Mouse (Mus musculus) myocyte (in vitro differentiated cells): Measurements from ENCODE around the gene Pdk2. TPM values are rescaled to one million over a fixed set of nuclear protein-coding genes. Genes with fewer than 3 reads are reported as not detected.

Source experiments
- H3K27me3 ChIP-seq: one replicate; pipeline ENCODE4 v1.6.1; 2011; ENCODE audit not compliant: control insufficient read depth, insufficient read depth, insufficient read length
- H3K36me3 ChIP-seq: one replicate; pipeline ENCODE4 v1.6.1; 2011; ENCODE audit not compliant: control insufficient read depth, insufficient read depth
- H3K4me2 ChIP-seq: one replicate; pipeline ENCODE4 v1.6.1; 2011; ENCODE audit warnings: low read depth, control low read depth
- H3K4me3 ChIP-seq: one replicate; pipeline ENCODE4 v1.5.1; 2011; ENCODE audit warnings: mild to moderate bottlenecking, control low read depth, moderate library complexity
- H3K79me2 ChIP-seq: one replicate; pipeline ENCODE4 v1.6.1; 2011; ENCODE audit not compliant: control insufficient read depth, insufficient read depth
- H3ac ChIP-seq: one replicate; pipeline ENCODE4 v1.6.1; 2011; ENCODE audit not compliant: control insufficient read depth, insufficient read length
- CEBPB ChIP-seq: IDR thresholded peaks from 2 replicates; pipeline ENCODE4 v1.6.1; 2011; ENCODE audit warnings: mild to moderate bottlenecking, moderate library complexity; ENCODE audit not compliant: poor library complexity, insufficient read depth, severe bottlenecking
- E2F4 ChIP-seq: IDR thresholded peaks from one replicate; pipeline ENCODE4 v1.6.1; 2011; ENCODE audit warnings: mild to moderate bottlenecking, control low read depth, moderate library complexity; ENCODE audit not compliant: insufficient read depth
- MAX ChIP-seq: IDR thresholded peaks from one replicate; pipeline ENCODE4 v1.6.1; 2011; ENCODE audit warnings: low read depth, mild to moderate bottlenecking, control low read depth
- MYOD1 ChIP-seq, 3 experiments: IDR thresholded peaks; one replicate each; pipeline ENCODE4 v1.6.1; 2011; ENCODE audit warnings: control low read depth in 2 of 3, low read depth in 2 of 3, mild to moderate bottlenecking in 2 of 3, moderate library complexity in 1 of 3; ENCODE audit not compliant: insufficient read length in 2 of 3, control insufficient read depth in 1 of 3
- MYOG ChIP-seq, 3 experiments: IDR thresholded peaks; one replicate each; pipeline ENCODE4 v1.6.1; 2011; ENCODE audit warnings: control low read depth in 2 of 3, low read depth in 2 of 3, mild to moderate bottlenecking in 2 of 3; ENCODE audit not compliant: insufficient read length in 2 of 3, control insufficient read depth in 1 of 3, insufficient read depth in 1 of 3
- POLR2A ChIP-seq: IDR thresholded peaks from one replicate; pipeline ENCODE4 v1.6.1; 2011; ENCODE audit warnings: low read depth, mild to moderate bottlenecking, control low read depth, moderate library complexity; ENCODE audit not compliant: insufficient read length
- POLR2AphosphoS2 ChIP-seq: IDR thresholded peaks from one replicate; pipeline ENCODE4 v1.6.1; 2011; ENCODE audit warnings: low read depth, control low read depth; ENCODE audit not compliant: insufficient read length
- REST ChIP-seq: IDR thresholded peaks from one replicate; pipeline ENCODE4 v1.6.1; 2011; ENCODE audit warnings: mild to moderate bottlenecking, control low read depth, moderate library complexity; ENCODE audit not compliant: insufficient read depth, insufficient read length
- SRF ChIP-seq: IDR thresholded peaks from one replicate; pipeline ENCODE4 v1.6.1; 2011; ENCODE audit warnings: low read depth; ENCODE audit not compliant: control insufficient read depth, insufficient read length
- TCF12 ChIP-seq: IDR thresholded peaks from one replicate; pipeline ENCODE4 v1.6.1; 2011; ENCODE audit warnings: mild to moderate bottlenecking, control low read depth; ENCODE audit not compliant: poor library complexity, insufficient read depth, severe bottlenecking
- TCF3 ChIP-seq: IDR thresholded peaks from one replicate; pipeline ENCODE4 v1.6.1; 2011; ENCODE audit warnings: low read depth, control low read depth; ENCODE audit not compliant: insufficient read length
- USF1 ChIP-seq: IDR thresholded peaks from one replicate; pipeline ENCODE4 v1.6.1; 2011; ENCODE audit warnings: low read depth, mild to moderate bottlenecking, control low read depth, moderate library complexity
- polyA plus RNA-seq: library from polyadenylated mRNA; unstranded; fragments of >200 nt; fragmentation: generic; extraction: Trizol; gene quantifications from one replicate; pipeline ENCODE4 v1.2.1, GENCODE M21; 2012; ENCODE audit warnings: missing spikeins

The Pdk2 gene
- polyA plus RNA-seq, 1 experiment: 33.3 TPM

- Histone ChIP-seq H3K79me2 (no peaks in the 10 kb centered on the region), H3K36me3 (no peaks in the 10 kb centered on the region), H3K4me3 (no peak overlapping the region), H3K4me2 (no peak overlapping the region), H3K27me3 (no peaks in the 10 kb centered on the region), H3ac (no peak overlapping the region)
- TF ChIP-seq POLR2A: no peak
- TF ChIP-seq E2F4: no peak
- no peak for TF ChIP-seq MYOG (IDR thresholded peaks at IDR 0.05; ENCODE audit: control insufficient read depth in 1 of 3, insufficient read depth in 1 of 3, insufficient read length in 2 of 3, low read depth in 2 of 3)
- no peak for TF ChIP-seq REST
- no peak for TF ChIP-seq MYOD1 (IDR thresholded peaks at IDR 0.05; ENCODE audit: control insufficient read depth in 1 of 3, insufficient read length in 2 of 3, low read depth in 2 of 3)
- TF ChIP-seq USF1: no peak
- TF ChIP-seq TCF12: no peak
- no peak for TF ChIP-seq CEBPB
- TF ChIP-seq TCF3: no peak
- TF ChIP-seq MAX: no peak
Observed at GRCm38 (mm10) chr11:95080783-95081182, 39.6 kb upstream of the Pdk2 start.

- Histone ChIP-seq H3ac (no peak overlapping the region), H3K79me2 (no peaks in the 10 kb centered on the region), H3K27me3 (no peaks in the 10 kb centered on the region), H3K36me3 (no peaks in the 10 kb centered on the region), H3K4me3 (no peak overlapping the region), H3K4me2 (no peak overlapping the region)
- TF ChIP-seq POLR2AphosphoS2 (no peak), MYOD1 (IDR thresholded peaks at IDR 0.05; ENCODE audit: control insufficient read depth in 1 of 3, insufficient read length in 2 of 3, low read depth in 2 of 3) (peak in 1 of 3 experiments; percentile 11), MYOG (IDR thresholded peaks at IDR 0.05; ENCODE audit: control insufficient read depth in 1 of 3, insufficient read depth in 1 of 3, insufficient read length in 2 of 3, low read depth in 2 of 3) (peak in 1 of 3 experiments; percentile 13)
Observed at GRCm38 (mm10) chr11:95079256-95079875, 38.2 kb upstream of the Pdk2 start.

- H3ac ChIP-seq: no peak overlapping the region
- no peak overlapping the region for H3K4me3 ChIP-seq
- peak overlapping the region; percentile 10 for H3K4me2 ChIP-seq
- H3K27me3 ChIP-seq: no peaks in the 10 kb centered on the region
- no peaks in the 10 kb centered on the region for H3K36me3 ChIP-seq
- H3K79me2 ChIP-seq: no peaks in the 10 kb centered on the region
- TF ChIP-seq SRF (no peak), TCF3 (no peak), CEBPB (no peak), TCF12 (no peak)
Observed at GRCm38 (mm10) chr11:95077956-95078355, 36.8 kb upstream of the Pdk2 start.

GRCm38 (mm10) chr11:95076536-95077111 lies 35.5 kb upstream of the Pdk2 start, which contains the start of gene Itga3:
TSS of gene Itga3 (minus strand) at chr11:95076801.
- TF ChIP-seq POLR2A: no peak
- TF ChIP-seq MAX: no peak
- no peak for TF ChIP-seq CEBPB
- no peak for TF ChIP-seq E2F4
- no peak for TF ChIP-seq POLR2AphosphoS2
- TF ChIP-seq USF1: no peak
- TF ChIP-seq REST: no peak
- no peak for TF ChIP-seq SRF

GRCm38 (mm10) chr11:95076041-95076535 lies 34.9 kb upstream of the Pdk2 start:
- peak overlapping the region; percentile 11 for H3ac ChIP-seq
- H3K4me2 ChIP-seq: peak overlapping the region; percentile 80
- H3K36me3 ChIP-seq: no peaks in the 10 kb centered on the region
- H3K4me3 ChIP-seq: peak overlapping the region; percentile 43
- H3K79me2 ChIP-seq: no peaks in the 10 kb centered on the region
- H3K27me3 ChIP-seq: no peaks in the 10 kb centered on the region
- TF ChIP-seq MYOG (IDR thresholded peaks at IDR 0.05; ENCODE audit: control insufficient read depth in 1 of 3, insufficient read depth in 1 of 3, insufficient read length in 2 of 3, low read depth in 2 of 3) (peak in 1 of 3 experiments; percentile 2), MAX (no peak)

More at GRCm38 (mm10) chr11:95076536-95077111, 35.5 kb upstream of the Pdk2 start, which contains the start of gene Itga3:
- peak within 1 kb of the TSS; percentile 80 for H3K4me2 ChIP-seq
- no peaks in the 10 kb centered on the region for H3K36me3 ChIP-seq
- H3K27me3 ChIP-seq: no peaks in the 10 kb centered on the region
- H3ac ChIP-seq: peak within 1 kb of the TSS; percentile 11
- no peaks in the 10 kb centered on the region for H3K79me2 ChIP-seq
- peak within 1 kb of the TSS; percentile 43 for H3K4me3 ChIP-seq
